Mouse (Mus musculus) hindbrain, embryonic 14.5 days (tissue): ENCODE data around the gene Gm10031. TPM values are rescaled to one million over a fixed set of nuclear protein-coding genes. Genes with fewer than 3 reads are reported as not detected.

ENCODE experiments used
- ATAC-seq: fragments of 200-750 bp; cut with Nextera tagmentation; 2 replicates; pipeline ENCODE4 v1.8.0; 2017; ENCODE audit warnings: moderate number of reproducible peaks, mild to moderate bottlenecking, moderate TSS enrichment, moderate library complexity; ENCODE audit not compliant: low FRiP score
- DNase-seq: peaks from one replicate; pipeline ENCODE4 v3.0.0-alpha.2; 2015; ENCODE audit warnings: low spot score
- H3K27ac ChIP-seq: fragments of 300-500 bp; sonication (generic); 2 replicates; pipeline ENCODE4 v1.5.1; 2014; ENCODE audit warnings: mild to moderate bottlenecking, moderate library complexity
- H3K27me3 ChIP-seq: fragments of 300-500 bp; sonication (generic); 2 replicates; pipeline ENCODE4 v1.6.1; 2014; ENCODE audit warnings: mild to moderate bottlenecking, low read length, mixed read lengths; ENCODE audit not compliant: control insufficient read depth, insufficient read depth
- H3K36me3 ChIP-seq: fragments of 300-500 bp; sonication (generic); replicated peaks from 2 replicates; pipeline ENCODE4 v1.6.1; 2014; ENCODE audit not compliant: control insufficient read depth, insufficient read depth
- H3K4me1 ChIP-seq: fragments of 300-500 bp; sonication (generic); replicated peaks from 2 replicates; pipeline ENCODE4 v1.6.1; 2014; ENCODE audit warnings: antibody characterized with exemption, low read length, mixed read lengths; ENCODE audit not compliant: control insufficient read depth, insufficient read depth
- H3K4me2 ChIP-seq: fragments of 300-500 bp; sonication (generic); replicated peaks from 2 replicates; pipeline ENCODE4 v1.6.1; 2014; ENCODE audit warnings: mild to moderate bottlenecking, moderate library complexity
- H3K4me3 ChIP-seq: fragments of 300-500 bp; sonication (generic); replicated peaks from 2 replicates; pipeline ENCODE4 v1.5.1; 2014; ENCODE audit warnings: mild to moderate bottlenecking, low read length
- H3K9ac ChIP-seq: fragments of 300-500 bp; sonication (generic); 2 replicates; pipeline ENCODE4 v1.6.1; 2014
- H3K9me3 ChIP-seq: fragments of 300-500 bp; sonication (generic); 2 replicates; pipeline ENCODE4 v1.6.1; 2016; ENCODE audit warnings: low read length; ENCODE audit not compliant: control insufficient read depth
- WGBS: fragments of 180-500 bp; shearing (Covaris S2); extraction: QIAGEN DNeasy Blood & Tissue Kit; methylation state at CpG from one replicate; pipeline ENCODE4 v1.1.7; 2014; 5-methylcytosine and 5-hydroxymethylcytosine counted together
- polyA plus RNA-seq: library from polyadenylated mRNA; unstranded; fragments of >200 nt; fragmentation: Nextera tagmentation; extraction: Ambion mirVana; gene quantifications from 2 replicates; pipeline ENCODE4 v1.2.1, GENCODE M21; 2014

Gene Gm10031
- polyA plus RNA-seq, 1 experiment from 2014 or later: 0.79 TPM

DNA sequence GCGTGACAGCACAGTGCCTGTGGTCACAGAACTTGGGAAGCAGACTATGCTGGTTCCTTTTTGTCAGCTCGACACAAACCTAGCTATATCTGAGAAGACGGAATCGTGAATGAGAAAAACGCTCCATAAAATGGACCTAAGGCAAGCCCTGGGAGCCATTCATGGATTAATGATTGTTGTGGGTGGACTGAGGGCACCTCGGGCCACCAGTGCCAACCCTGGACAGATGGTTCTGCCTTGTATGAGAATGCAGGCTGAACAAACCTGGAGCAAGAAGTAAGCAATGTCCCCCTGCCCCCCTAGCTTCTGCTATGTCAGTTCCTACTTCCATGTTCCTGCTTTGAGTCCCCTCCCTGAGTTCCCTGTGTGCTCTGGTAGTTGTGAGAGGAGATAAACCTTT lies 13.9 kb downstream of the Gm10031 start:
- no peak for ATAC-seq
- 93% methylated on average over 6 of the region's 6 CpGs for WGBS

DNA sequence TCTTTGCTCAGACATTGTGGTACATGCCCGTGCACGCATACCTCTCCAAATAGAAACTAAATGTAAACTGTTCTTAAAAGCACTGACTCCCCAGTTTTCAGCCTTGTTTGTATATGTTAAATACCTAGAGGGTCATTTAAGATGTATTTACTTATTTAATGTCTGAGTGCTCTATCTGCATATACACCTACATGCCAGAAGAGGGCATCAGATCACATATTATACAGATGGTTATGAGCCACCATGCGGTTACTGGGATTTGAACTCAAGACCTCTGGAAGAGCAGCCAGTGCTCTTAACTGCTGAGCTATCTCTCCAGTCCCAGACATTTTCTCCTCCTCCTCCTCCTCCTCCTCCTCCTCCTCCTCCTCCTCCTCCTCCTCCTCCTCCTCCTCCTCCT lies 14.6 kb downstream of the Gm10031 start:
- Histone ChIP-seq H3K9ac (no peak overlapping the region), H3K4me2 (no peak overlapping the region), H3K27me3 (no peaks in the 10 kb centered on the region), H3K9me3 (no peaks in the 10 kb centered on the region), H3K36me3 (no peaks in the 10 kb centered on the region), H3K27ac (no peak overlapping the region), H3K4me3 (no peak overlapping the region), H3K4me1 (no peaks in the 10 kb centered on the region)
- DNase-seq (no peak), ATAC-seq (no peak)
- WGBS: 91% methylated on average over 3 of the region's 3 CpGs

More for the DNA sequence above, 13.9 kb downstream of the Gm10031 start:
- no peak for DNase-seq
- Histone ChIP-seq H3K9me3 (no peaks in the 10 kb centered on the region), H3K27me3 (no peaks in the 10 kb centered on the region), H3K4me3 (no peak overlapping the region), H3K9ac (no peak overlapping the region), H3K4me1 (no peaks in the 10 kb centered on the region), H3K4me2 (no peak overlapping the region), H3K36me3 (no peaks in the 10 kb centered on the region), H3K27ac (no peak overlapping the region)

DNA sequence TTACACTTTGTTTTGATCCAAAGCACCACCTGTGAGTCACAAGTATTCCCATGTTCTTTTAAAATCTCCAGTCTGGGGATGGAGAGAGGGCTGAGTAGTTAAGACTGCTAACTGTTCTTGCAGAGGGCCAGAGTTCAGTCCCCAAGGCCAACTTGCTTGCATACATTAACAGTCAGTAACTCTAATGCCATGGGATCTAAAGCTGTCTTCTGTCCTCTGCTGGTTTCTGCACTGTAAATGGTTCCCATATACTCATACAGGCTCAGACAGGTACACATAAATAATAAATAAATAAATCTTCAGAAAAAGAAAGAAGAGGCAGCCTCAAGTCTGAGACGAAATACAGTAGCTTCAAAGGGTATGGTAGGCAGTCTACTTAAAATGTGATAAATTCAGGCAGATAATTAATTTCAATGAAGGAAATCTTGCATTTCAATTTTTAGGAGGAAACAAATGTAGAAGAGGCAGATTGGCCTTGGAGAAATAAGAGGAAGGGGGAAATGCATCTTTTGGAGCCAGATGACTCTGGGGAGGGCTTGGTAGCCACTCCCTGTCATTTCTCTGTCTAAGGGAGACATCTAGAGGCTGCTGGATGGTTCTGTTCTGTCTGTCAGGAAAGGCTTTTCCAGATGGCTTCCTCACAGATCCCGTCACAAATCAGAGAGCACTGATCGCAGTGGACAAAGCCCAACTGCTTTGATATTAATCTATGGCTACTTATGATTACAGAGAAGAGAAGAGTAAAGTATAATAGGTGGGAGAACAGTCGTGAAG lies 16.2 kb downstream of the Gm10031 start:
- Histone ChIP-seq H3K36me3 (no peaks in the 10 kb centered on the region), H3K4me2 (no peak overlapping the region), H3K4me1 (no peaks in the 10 kb centered on the region), H3K27ac (no peak overlapping the region), H3K4me3 (no peak overlapping the region), H3K9ac (no peak overlapping the region), H3K27me3 (no peaks in the 10 kb centered on the region), H3K9me3 (no peaks in the 10 kb centered on the region)
- ATAC-seq (0 out of 2 replicates have a peak, but pooled peaks have one; percentile 37), DNase-seq (peak; percentile 71)
- WGBS: 35% methylated on average over 4 of the region's 4 CpGs

DNA sequence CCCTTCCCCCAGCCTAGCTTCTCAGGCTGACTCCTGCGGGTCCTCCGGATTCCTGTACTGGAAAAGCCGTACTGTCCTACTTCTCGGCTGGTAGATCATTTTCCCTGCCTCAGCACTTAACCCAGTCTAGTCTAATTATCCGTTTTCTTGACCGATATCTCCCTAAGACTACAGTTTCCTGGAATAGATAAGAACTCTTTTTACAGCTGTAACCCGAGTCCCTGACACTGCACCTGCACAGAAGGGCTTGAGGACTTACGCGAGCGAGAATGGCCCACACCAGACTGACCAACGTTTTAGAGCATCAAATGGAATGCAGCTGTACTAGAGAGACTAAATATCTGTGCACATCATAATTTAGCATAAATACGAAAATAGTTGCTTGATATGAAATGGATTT lies 20.2 kb downstream of the Gm10031 start:
- no peaks in the 10 kb centered on the region for H3K4me1 ChIP-seq
- ATAC-seq (no peak), DNase-seq (no peak)
- 0 out of 2 replicates have a peak overlapping the region, but pooled peaks have one; percentile 12 for H3K4me2 ChIP-seq
- no peaks in the 10 kb centered on the region for H3K27me3 ChIP-seq
- no peaks in the 10 kb centered on the region for H3K36me3 ChIP-seq
- H3K9me3 ChIP-seq: no peaks in the 10 kb centered on the region
- 51% methylated on average over 12 of the region's 12 CpGs for WGBS
- H3K27ac ChIP-seq: no peak overlapping the region
- no peak overlapping the region for H3K9ac ChIP-seq
- H3K4me3 ChIP-seq: no peak overlapping the region

DNA sequence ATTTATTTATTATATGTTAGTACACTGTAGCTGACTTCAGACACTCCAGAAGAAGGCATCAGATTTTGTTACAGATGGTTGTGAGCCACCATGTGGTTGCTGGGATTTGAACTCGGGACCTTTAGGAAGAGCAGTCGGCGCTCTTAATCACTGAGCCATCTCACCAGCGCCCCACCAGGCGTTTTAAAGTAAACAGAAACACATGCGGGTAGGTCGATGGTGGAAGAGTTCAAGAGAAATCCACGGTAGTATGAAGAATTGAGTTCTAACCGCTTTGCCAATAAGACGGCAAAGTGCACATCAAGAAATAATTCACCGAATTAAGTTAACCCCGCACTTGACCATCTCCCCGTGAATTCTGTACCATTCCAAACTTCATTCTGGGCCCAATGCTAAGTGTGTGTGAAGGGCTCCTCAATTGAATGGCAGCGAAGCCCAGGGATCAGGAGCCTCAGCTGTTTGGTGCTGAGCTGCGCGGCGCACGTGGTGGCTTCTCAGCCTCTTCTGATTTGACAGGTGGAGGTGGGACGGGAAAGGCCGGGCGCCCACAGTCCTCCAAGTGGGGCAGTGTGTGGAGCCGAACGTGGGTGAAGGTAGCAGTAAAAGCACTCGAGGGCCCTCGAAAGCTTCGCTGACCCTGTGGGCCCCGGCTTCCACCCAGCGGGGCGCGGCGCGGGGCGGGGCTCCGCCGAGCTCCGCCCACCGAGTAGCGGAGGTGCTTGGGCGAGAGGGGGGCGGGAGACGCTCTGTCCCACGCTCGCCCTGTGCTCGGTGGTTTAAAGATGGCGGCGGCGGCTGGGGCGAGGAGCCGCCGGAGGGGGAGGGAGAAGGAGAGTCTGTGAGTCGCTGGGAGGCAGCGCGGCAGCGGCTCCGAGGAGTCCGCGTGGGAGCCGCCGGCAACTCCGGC lies 34.5 kb downstream of the Gm10031 start, which contains the start of gene Abl2:
TSS of gene Abl2 (plus strand) at position 763 of the 907 bp plus-strand sequence.
- WGBS: 9% methylated on average over 59 of the region's 60 CpGs
- peak; percentile 89 for DNase-seq
- no peaks in the 10 kb centered on the region for H3K27me3 ChIP-seq

DNA sequence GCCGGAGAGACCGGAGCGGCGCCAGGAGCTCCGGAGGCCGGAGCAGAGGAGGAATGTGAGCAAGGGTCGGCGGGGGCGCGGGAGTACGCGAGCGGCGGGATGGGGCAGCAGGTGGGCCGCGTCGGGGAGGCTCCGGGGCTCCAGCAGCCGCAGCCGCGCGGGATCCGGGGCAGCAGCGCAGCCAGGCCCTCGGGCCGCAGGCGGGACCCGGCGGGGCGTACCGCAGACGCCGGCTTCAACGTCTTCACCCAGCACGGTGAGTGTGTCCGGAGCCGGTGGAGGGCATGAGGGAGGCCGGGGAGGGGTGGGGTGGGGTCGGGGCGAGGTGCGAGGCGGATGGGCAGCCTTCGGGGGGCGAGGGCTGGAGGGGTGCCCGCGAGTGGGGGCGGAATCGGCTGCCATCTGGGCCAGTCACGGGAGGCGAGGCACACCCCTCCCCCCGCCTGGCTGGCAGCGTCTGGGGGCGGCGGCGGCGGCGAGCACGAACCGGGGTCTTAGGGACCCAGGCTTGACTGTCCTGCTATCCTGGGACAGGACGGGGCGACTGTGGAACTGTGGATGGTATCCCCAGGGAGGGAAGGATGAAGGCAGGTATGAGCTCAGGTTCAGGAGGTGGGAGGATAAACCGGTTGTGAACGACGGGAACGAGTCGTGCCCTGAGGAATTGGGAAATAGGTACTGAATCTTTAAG lies 35.3 kb downstream of the Gm10031 start:
- H3K36me3 ChIP-seq: no peaks in the 10 kb centered on the region
- peak overlapping the region; percentile 98 for H3K27ac ChIP-seq
- peak overlapping the region; percentile 97 for H3K4me3 ChIP-seq
- H3K9ac ChIP-seq: peak overlapping the region; percentile 99
- WGBS: under 1% methylated on average over 53 of the region's 66 CpGs
- peak overlapping the region; percentile 63 for H3K4me2 ChIP-seq
- ATAC-seq: peak; percentile 65
- no peaks in the 10 kb centered on the region for H3K27me3 ChIP-seq
- peaks cover 18% of the 10 kb centered on the region for H3K4me1 ChIP-seq
- peak; percentile 55 for DNase-seq
- H3K9me3 ChIP-seq: no peaks in the 10 kb centered on the region

More for the DNA sequence above, 34.5 kb downstream of the Gm10031 start, which contains the start of gene Abl2:
- peak within 1 kb of the TSS; percentile 97 for H3K4me3 ChIP-seq
- peaks cover 18% of the 10 kb centered on the region for H3K4me1 ChIP-seq
- ATAC-seq: peak; percentile 96
- peak within 1 kb of the TSS; percentile 99 for H3K9ac ChIP-seq
- no peaks in the 10 kb centered on the region for H3K36me3 ChIP-seq
- H3K27ac ChIP-seq: peak within 1 kb of the TSS; percentile 98
- no peaks in the 10 kb centered on the region for H3K9me3 ChIP-seq
- H3K4me2 ChIP-seq: peak within 1 kb of the TSS; percentile 63

DNA sequence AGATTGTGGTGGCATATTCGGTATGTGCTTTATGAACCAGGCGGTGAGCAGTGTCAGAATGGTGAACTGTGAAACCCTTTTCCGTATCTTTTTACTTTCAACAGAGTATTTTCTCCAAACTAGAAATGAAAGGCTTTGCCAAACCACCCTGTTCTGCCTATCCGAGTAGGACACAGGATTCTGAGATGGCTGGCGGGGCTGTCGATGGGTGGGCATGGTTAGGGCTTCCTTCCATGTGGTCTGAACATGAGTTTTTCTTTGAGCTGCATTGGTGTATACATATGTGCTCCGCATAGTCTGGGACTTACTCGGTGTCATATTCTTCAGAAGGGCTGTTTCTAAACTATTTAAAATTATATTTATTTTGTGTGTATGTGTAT lies 35.8 kb downstream of the Gm10031 start:
- Histone ChIP-seq H3K4me1 (peaks cover 18% of the 10 kb centered on the region), H3K4me3 (peak overlapping the region; percentile 97), H3K9me3 (no peaks in the 10 kb centered on the region), H3K27ac (peak overlapping the region; percentile 98), H3K36me3 (no peaks in the 10 kb centered on the region), H3K4me2 (peak overlapping the region; percentile 63), H3K9ac (peak overlapping the region; percentile 99), H3K27me3 (no peaks in the 10 kb centered on the region)
- no peak for DNase-seq
- no peak for ATAC-seq
- 13% methylated on average over 8 of the region's 8 CpGs for WGBS

DNA sequence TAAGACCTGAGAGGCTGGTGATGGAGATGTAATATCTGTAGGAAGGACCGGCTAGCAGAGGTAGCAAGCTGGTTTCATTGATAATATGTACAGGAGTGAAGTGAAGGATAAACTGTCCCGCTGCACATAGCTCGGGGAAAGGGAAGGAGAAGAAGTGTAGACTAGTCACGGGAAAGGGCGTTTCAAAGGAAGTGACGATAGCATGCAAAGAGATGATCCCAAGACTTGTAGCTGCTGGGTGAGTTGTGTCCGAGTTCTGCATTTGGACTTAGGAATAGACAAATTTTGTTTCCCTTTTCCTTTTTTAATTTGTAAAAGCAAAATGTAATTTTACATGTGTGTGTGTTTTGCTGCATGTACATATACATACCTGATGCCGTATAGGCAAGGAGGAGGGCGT lies 36.7 kb downstream of the Gm10031 start:
- no peak for DNase-seq
- peaks cover 18% of the 10 kb centered on the region for H3K4me1 ChIP-seq
- H3K27me3 ChIP-seq: no peaks in the 10 kb centered on the region
- peak overlapping the region; percentile 97 for H3K4me3 ChIP-seq
- no peaks in the 10 kb centered on the region for H3K9me3 ChIP-seq
- H3K9ac ChIP-seq: peak overlapping the region; percentile 99; the same call in 1 of the 2 replicates
- H3K4me2 ChIP-seq: peak overlapping the region; percentile 63
- ATAC-seq: no peak
- H3K36me3 ChIP-seq: no peaks in the 10 kb centered on the region
- no peak overlapping the region for H3K27ac ChIP-seq
- 90% methylated on average over 9 of the region's 9 CpGs for WGBS

DNA sequence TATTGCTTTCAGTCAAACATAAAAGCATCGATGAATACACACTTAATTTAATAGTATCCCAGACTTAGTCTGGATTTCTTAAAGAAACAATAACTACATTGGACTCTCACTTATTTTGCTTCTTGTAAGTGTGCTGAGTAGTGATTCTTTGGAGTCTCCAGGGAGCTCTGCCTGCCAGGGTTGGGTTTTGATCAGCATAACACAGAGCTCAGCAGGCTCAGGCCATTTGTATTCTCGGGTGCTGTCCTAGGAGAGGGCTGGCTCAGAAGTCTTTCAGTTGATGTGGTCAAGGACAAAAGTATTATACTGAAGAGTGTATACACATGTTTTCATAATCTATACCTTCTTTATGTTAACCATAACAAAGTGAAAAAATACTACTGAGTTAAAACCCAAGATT lies 41.5 kb downstream of the Gm10031 start:
- WGBS: 41% methylated on average over 2 of the region's 2 CpGs
- H3K4me2 ChIP-seq: no peak overlapping the region
- no peak overlapping the region for H3K27ac ChIP-seq
- H3K9me3 ChIP-seq: no peaks in the 10 kb centered on the region
- no peak for DNase-seq
- H3K36me3 ChIP-seq: no peaks in the 10 kb centered on the region
- H3K27me3 ChIP-seq: no peaks in the 10 kb centered on the region
- no peak overlapping the region for H3K4me3 ChIP-seq
- ATAC-seq: no peak
- H3K4me1 ChIP-seq: peaks cover 12% of the 10 kb centered on the region
- no peak overlapping the region for H3K9ac ChIP-seq
